Mouse (Mus musculus) cerebellum, adult 9-10 months (tissue): ENCODE results near the gene Fcgr4.
"Not testable (repeated sequence)": the region's sequence is repeated elsewhere in the genome, so short reads cannot be mapped to it uniquely, and the experiment has no call there.

Experiments
- DNase-seq: peaks from one replicate; pipeline ENCODE4 v3.0.0; 2022

Fcgr4 gene

GRCm38 (mm10) chr1:171059203-171059602 lies 40.5 kb downstream of the Fcgr4 start:
- DNase-seq, result no peak

DNA sequence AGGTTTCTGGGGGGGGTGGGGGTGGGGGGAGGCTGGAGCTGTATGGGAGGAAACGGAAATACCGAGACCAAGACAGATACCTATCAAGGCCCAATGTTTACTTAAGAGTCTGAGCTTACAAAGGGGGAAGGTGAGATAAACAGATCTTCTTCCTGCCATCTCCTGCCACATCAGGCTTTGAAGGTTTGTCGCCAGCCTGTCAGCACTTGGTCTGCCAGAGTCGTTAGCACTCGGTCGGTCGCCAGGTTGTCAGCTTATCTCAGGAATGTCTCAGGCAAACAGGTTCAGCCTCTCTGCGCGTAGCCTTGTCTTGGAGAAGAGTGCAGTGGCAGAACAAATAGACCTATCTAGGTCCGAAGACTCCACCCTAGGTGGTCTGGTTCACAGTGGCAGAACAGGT lies 41.7 kb downstream of the Fcgr4 start:
- no peak for DNase-seq

DNA sequence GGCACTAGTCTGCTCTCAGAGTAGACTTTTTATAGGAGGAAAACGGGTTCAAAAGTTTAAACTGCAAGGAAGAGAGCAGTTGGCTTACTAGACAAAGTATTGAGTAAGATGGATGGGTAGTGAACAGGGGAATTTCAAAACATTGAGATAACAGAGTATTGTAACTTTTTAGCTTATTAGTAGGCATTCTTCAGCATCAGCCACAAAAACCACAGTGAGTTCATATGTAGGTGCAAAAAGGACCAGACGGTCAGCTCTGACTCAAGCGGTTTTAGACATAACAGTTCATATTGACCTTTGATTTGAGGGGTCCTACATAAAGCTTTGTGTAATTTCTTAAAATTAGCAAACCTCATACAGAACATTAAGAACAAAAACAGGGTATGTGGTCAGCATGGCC lies 42.8 kb downstream of the Fcgr4 start:
- no peak for DNase-seq

GRCm38 (mm10) chr1:171063569-171064490 lies 45.1 kb downstream of the Fcgr4 start:
- DNase-seq, result not testable (repeated sequence)

DNA sequence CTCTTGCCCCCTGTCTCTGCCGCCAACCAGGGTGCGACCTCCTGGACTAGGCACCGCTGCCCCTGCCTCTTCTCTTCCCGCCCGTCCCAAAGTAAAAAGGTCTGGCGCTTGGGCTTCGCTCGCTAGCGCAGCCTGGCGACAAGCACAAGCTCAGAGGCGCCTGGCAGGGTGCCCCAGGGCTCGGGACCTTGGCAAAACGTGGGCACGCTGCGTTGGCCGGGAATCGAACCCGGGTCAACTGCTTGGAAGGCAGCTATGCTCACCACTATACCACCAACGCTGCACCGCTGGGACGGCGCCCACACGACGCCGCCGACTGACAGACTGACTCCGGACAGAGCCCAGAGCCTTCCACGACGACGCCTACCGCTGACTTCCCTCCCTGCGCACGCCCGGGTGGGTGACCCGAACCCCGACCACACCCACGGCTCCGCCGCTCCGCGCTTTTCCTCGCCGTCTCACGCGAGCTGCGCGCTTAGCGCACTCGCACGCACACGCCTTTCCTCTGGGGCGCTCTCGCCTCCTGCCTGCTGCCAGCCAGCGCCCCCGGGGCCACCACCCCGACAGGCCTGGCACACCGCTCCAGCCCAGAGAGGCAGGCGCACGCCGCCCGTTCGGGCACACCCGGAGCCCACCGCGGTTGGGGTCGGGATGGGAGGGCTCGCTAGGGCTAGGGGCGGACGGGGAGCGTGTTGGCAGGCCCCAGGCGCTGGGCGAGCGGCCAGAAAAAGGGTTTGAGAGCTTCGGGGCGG lies 45.9 kb downstream of the Fcgr4 start, which contains the start of gene Fcgr3:
Fcgr3 (minus strand) TSS at position 445 of the 752 bp plus-strand sequence.
- peak; percentile 49 for DNase-seq

DNA sequence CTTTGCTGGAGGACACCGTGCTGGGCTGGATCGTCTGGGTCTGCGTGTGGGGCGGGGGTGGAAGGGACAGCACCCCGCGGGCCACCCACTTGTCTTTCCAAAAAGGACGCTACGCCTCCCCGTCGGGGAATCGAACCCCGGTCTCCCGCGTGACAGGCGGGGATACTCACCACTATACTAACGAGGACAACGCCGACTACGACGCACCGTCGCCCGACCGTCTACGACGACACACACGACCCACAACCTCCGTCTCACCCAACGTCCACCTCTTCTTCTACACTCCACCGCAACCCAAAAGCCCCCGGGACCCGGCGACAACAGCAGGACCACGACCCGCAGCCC lies 46.5 kb downstream of the Fcgr4 start:
- DNase-seq, result not testable (repeated sequence)

DNA sequence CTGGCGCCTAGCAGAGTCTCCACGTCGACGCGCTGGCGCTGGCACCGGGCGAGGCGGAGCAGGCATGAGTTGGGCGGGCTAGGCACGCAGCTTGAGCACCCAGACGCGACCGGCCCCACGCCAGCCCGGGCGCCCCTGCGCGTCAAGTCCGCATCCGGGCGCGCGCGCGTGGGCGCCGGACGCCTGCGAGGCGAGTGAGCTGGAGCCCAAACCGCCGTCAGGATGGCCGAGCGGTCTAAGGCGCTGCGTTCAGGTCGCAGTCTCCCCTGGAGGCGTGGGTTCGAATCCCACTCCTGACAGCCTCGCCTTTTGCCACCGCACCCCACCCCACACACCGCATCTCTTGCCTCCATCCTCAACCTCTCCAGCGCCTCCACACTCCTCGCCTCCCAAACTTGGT lies 47.0 kb downstream of the Fcgr4 start:
- not testable (repeated sequence) for DNase-seq

DNA sequence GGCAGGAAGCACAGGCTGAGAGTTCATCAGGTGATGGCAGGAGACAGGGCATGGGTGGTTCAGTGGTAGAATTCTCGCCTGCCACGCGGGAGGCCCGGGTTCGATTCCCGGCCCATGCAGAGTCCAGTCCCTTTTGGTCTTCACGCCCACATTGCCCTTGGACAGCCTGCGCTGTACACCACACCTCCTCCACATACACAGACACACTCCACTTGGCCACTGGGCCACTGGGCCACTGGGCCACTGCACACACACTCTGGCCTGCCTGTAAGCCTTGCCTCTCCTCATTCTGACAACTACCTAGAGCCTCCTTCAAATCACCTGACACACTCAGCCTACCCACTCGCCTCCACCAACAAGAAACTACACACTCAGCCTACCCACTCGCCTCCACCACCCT lies 47.9 kb downstream of the Fcgr4 start:
- DNase-seq, result not testable (repeated sequence)

- not testable (repeated sequence) for DNase-seq
Observed at GRCm38 (mm10) chr1:171067928-171068327, 49.2 kb downstream of the Fcgr4 start.

DNA sequence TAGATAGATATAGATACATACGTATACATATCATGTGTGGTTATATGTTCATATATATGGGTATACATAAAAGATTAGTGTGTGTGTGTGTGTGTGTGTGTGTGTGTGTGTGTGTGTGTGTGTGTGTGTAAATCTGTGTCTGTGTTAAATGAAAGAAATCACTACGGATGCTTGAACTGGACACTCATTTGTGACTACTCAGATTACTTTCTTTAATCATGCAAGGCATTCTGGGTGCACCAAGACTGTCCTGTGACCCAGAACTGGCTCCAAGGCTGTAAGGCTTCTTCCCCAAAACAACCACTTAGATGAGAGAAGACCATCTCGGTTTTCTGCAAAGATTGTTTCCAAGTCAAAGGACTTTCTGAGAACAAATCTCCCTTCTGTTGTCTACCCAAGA lies 50.8 kb downstream of the Fcgr4 start:
- DNase-seq, result not testable (repeated sequence)

GRCm38 (mm10) chr1:171070879-171071278 lies 52.2 kb downstream of the Fcgr4 start:
- DNase-seq, result not testable (repeated sequence)

DNA sequence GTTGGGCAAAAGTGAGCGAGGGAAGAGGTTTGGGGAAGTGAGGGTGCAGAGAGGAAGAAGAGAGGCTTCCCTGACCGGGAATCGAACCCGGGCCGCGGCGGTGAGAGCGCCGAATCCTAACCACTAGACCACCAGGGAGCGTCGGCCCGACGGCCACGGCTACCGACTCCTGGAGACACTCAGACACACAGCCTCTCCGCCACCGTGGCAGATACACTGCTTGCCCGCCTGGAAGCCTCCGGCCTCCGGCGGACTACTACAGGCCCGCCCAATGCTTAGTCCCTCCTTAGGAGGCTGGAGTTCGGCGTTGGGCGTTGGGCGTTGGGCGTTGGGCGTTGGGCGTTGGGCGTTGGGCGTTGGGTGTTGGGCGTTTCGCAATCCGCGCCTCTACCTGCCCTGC lies 53.0 kb downstream of the Fcgr4 start:
- not testable (repeated sequence) for DNase-seq

- not testable (repeated sequence) for DNase-seq
Observed at GRCm38 (mm10) chr1:171072217-171072616, 53.5 kb downstream of the Fcgr4 start.

DNA sequence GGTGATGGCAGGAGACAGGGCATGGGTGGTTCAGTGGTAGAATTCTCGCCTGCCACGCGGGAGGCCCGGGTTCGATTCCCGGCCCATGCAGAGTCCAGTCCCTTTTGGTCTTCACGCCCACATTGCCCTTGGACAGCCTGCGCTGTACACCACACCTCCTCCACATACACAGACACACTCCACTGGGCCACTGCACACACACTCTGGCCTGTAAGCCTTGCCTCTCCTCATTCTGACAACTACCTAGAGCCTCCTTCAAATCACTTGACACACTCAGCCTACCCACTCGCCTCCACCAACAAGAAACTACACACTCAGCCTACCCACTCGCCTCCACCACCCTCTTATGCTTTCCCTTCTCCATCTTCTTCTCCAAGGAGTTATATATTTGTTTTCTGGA lies 55.6 kb downstream of the Fcgr4 start:
- DNase-seq, result not testable (repeated sequence)

DNA sequence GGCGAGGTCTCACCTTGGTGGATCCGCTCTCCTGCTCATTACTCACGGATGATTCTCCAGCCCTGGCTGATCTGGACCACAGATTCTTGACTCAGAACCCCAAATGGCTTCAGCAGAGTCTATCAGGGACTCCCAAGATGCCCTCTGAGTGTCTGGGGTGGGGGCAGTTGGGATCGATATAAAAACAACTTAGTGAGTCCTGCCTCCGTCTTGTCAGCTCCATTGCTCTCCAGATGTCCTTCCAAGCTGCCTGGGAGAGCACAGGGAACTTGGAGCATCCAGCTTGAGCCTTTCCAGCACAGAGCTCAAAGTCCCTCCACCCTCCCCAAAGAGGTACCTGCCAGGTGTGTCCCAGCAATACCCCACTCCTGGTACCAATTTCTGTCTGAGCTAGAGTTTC lies 57.5 kb downstream of the Fcgr4 start:
- DNase-seq, result not testable (repeated sequence)

DNA sequence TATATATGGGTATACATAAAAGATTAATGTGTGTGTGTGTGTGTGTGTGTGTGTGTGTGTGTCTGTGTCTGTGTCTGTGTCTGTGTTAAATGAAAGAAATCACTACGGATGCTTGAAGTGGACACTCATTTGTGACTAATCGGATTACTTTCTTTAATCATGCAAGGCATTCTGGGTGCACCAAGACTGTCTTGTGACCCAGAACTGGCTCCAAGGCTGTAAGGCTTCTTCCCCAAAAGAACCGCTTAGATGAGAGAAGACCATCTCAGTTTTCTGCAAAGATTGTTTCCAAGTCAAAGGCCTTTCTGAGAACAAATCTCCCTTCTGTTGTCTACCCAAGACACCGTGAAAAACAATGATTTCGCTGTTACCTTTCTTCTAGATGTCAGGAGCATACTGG lies 58.5 kb downstream of the Fcgr4 start:
- DNase-seq, result not testable (repeated sequence)

- DNase-seq, result not testable (repeated sequence)
Observed at GRCm38 (mm10) chr1:171077955-171078354, 59.2 kb downstream of the Fcgr4 start.

GRCm38 (mm10) chr1:171078419-171078818 lies 59.7 kb downstream of the Fcgr4 start:
- not testable (repeated sequence) for DNase-seq

DNA sequence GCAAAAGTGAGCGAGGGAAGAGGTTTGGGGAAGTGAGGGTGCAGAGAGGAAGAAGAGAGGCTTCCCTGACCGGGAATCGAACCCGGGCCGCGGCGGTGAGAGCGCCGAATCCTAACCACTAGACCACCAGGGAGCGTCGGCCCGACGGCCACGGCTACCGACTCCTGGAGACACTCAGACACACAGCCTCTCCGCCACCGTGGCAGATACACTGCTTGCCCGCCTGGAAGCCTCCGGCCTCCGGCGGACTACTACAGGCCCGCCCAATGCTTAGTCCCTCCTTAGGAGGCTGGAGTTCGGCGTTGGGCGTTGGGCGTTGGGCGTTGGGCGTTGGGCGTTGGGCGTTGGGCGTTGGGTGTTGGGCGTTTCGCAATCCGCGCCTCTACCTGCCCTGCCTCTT lies 60.6 kb downstream of the Fcgr4 start:
- DNase-seq, result not testable (repeated sequence)
